Mouse (Mus musculus): Measurements from ENCODE around the gene Dnm3. TPM values are rescaled to one million over a fixed set of nuclear protein-coding genes. Genes with fewer than 3 reads are reported as not detected.

Dnm3 gene
- polyA plus RNA-seq, 1 experiment from 2014 or later: 7.5 TPM

MicroRNAs within 50 kb of the gene (microRNA counts, 519-probe panel; counts per million panel counts)
- microRNA mmu-miR-199a-3p: 6,653 counts per million, percentile 99 among the panel's probes with 10 or more counts
- microRNA mmu-miR-199a-5p: 5,680 counts per million, percentile 96 among the panel's probes with 10 or more counts
- 2,301 counts per million, percentile 79 among the panel's probes with 10 or more counts for microRNA mmu-miR-214

Other genes starting within 250 kb of the Dnm3 start
- gene Mettl13, start 70.5 kb upstream of the Dnm3 start, polyA plus RNA-seq (2016; fragmentation: Nextera tagmentation; extraction: Ambion mirVana): 21.3 and 27.8 TPM in 2 replicates
- gene Vamp4, start 92.5 kb upstream of the Dnm3 start, polyA plus RNA-seq (2016; fragmentation: Nextera tagmentation; extraction: Ambion mirVana): 52.3 and 52.5 TPM in 2 replicates
- gene Myoc, start 161.1 kb upstream of the Dnm3 start, polyA plus RNA-seq (2016; fragmentation: Nextera tagmentation; extraction: Ambion mirVana): 0.09 and 0.10 TPM in 2 replicates
- gene Myocos, start 180.2 kb upstream of the Dnm3 start, polyA plus RNA-seq (2016; fragmentation: Nextera tagmentation; extraction: Ambion mirVana): not detected in 2 replicates

All from hindbrain, embryonic 10.5 days (tissue).